Mouse (Mus musculus) B cell, adult (primary cell): ENCODE data around the gene Ccdc191. TPM values are rescaled to one million over a fixed set of nuclear protein-coding genes. Genes with fewer than 3 reads are reported as not detected.

Experiments used
- total RNA-seq: library from RNA; stranded (reverse); gene quantifications from 4 replicates; pipeline ENCODE4 v1.2.4, GENCODE M21; 2023; ENCODE audit not compliant: inconsistent age

Gene Ccdc191
- total RNA-seq = 7.1 to 14.6 TPM (median 8.0 TPM) in 4 replicates

DNA sequence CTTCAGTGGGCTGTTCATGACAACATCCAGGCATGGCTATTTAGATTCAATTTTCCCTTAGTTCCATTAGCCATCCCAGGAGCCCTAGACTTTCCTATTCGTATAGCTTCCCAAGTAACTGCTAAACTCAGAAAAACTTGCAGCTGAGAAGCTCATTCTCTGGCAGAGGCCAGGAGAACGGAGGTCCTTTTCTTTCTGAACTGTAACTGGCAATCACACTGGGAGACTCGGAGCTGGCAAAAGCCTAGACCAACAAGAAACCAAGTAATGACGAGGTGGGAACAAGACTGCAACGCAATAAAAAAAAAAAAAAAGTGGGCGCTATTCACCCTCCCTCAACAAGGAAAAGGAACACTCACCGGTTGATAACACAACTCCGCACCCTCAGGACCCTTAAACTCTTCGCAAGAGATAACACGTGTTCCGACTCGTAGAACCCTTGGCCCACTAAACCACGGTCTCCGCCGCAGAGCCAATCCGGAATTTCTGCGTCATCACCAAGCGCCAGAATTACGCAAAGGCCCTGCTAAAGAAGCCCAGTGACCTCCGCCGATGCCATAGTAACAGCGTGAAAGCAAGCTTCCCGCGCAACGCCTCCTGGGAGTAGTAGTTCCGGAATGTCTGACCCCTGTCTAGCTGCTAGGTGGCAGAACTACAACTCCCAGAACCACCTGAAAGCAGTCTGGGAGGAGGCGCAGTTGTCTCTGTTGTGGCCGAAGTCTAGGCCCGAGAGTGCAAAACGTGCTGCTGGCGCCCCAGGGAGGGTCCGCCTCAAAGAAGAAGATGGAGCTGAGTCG lies at the start of gene Ccdc191:
Ccdc191 (plus strand) TSS at position 593 of the 797 bp plus-strand sequence.

DNA sequence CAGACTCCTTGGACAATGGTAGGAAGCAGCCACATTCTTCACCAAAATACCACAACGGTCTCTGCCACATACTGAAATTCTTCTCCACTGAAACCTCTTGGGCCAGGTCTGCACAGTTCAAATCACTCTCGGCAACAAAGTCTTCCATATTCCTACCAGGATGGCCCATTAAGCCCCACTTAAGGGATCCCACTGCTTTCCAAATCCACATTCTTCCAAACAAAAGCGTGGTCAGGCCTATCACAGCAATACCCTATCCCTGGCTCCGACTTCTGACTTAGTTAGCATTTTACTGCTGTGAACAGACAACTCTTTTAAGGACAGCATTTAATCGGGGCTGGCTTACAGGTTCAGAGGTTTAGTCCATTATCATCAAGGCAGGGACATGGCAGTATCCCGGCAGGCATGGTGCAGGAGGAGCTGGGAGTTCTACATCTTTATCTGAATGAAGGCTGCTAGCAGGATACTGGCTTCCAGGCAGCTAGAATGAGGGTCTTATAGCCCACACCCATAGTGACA lies 36.8 kb downstream of the Ccdc191 start, which contains the start of gene Qtrt2:
Qtrt2 (minus strand) TSS at position 469 of the 519 bp plus-strand sequence.

GRCm38 (mm10) chr16:43979328-43980109 lies 89.9 kb downstream of the Ccdc191 start, which contains the start of gene Zdhhc23:
Gene Zdhhc23 (minus strand): TSS chr16:43979791.

Other genes starting within 250 kb of the Ccdc191 start
- not detected in 4 replicates for gene Tigit, start 225.7 kb upstream of the Ccdc191 start, total RNA-seq
- not detected in 4 replicates for gene Drd3, start 135.8 kb upstream of the Ccdc191 start, total RNA-seq
- gene Qtrt2, start 37.0 kb downstream of the Ccdc191 start, total RNA-seq = 43.8 to 68.8 TPM (median 57.3 TPM) in 4 replicates
- 11.3 to 13.9 TPM (median 13.2 TPM) in 4 replicates for gene Zdhhc23, start 90.0 kb downstream of the Ccdc191 start, total RNA-seq
- gene Gramd1c, start 173.5 kb downstream of the Ccdc191 start, total RNA-seq = 1.7 to 2.8 TPM (median 2.2 TPM) in 4 replicates
- gene Atp6v1a, start 249.9 kb downstream of the Ccdc191 start, total RNA-seq = 36.3 to 43.1 TPM (median 40.1 TPM) in 4 replicates